Mouse (Mus musculus): ENCODE measurements at regions not wholly inside any gene's neighbourhood (a gene's known extent, or its start where the extent isn't known, plus 50 kb on each side); places are given as distances from the start of the nearest gene placed in this dataset.

GRCm38 (mm10) chrX:167050066-167050465 lies 159.0 kb downstream of the Tmsb4x start:
- TF ChIP-seq CTCF (IDR thresholded peaks at IDR 0.05; ENCODE audit: low read depth) = no peak
- no peak for TF ChIP-seq EP300 (optimal IDR thresholded peaks at IDR 0.05)

All from stomach, postnatal 0 days (tissue).